Mouse (Mus musculus): ENCODE data around the gene Bard1.

DNA sequence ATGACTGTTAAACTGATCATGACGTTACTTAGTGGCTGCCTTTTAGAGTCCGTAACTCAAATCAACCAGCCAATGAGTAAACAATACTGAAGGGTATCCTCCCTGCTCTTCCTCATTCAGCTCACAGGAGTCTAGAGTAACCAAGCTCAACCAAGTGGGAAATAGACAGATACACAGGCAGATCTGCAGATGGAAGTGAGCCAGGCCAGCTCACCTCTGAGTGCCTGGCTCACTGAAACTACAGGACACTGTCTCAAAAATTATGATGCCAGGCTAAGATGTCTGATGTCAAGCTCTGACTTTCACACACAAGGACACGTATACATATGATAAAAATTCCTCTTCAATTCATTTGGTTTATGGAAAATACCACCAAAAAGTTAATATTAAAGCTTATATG lies 59.0 kb downstream of the Bard1 start:
- TF ChIP-seq POLR2A (IDR thresholded peaks at IDR 0.05; ENCODE audit: control insufficient read depth in 1 of 2, insufficient read depth in 1 of 2, low read depth in 1 of 2, low read length in 2 of 2, poor library complexity in 1 of 2) (no peak), HCFC1 (IDR thresholded peaks at IDR 0.05; ENCODE audit: low read depth, low read length) (no peak), CTCF (IDR thresholded peaks at IDR 0.05 in 2 of 3, conservative IDR thresholded peaks at IDR 0.05 in 1 of 3; ENCODE audit: control insufficient read depth in 1 of 3, insufficient read depth in 1 of 3, low read depth in 2 of 3, low read length in 3 of 3, poor library complexity in 1 of 3, severe bottlenecking in 1 of 3) (no peak), EP300 (IDR thresholded peaks at IDR 0.05; ENCODE audit: low read depth in 1 of 2, low read length in 2 of 2) (no peak), MXI1 (IDR thresholded peaks at IDR 0.05; ENCODE audit: low read depth, low read length) (no peak), MEF2A (IDR thresholded peaks at IDR 0.05; ENCODE audit: extremely low read depth, insufficient replicate concordance, low read depth, low read length, poor library complexity, severe bottlenecking) (no peak), CHD1 (IDR thresholded peaks at IDR 0.05; ENCODE audit: low read depth, low read length) (no peak), SMC3 (IDR thresholded peaks at IDR 0.05; ENCODE audit: low read depth, low read length) (no peak), MYB (IDR thresholded peaks at IDR 0.05; ENCODE audit: low read depth, low read length) (no peak), TAL1 (IDR thresholded peaks at IDR 0.05; ENCODE audit: low read length) (no peak), MAFK (IDR thresholded peaks at IDR 0.05; ENCODE audit: borderline replicate concordance, low read depth, low read length) (no peak), MAX (IDR thresholded peaks at IDR 0.05; ENCODE audit: low read length) (no peak), MYC (IDR thresholded peaks at IDR 0.05; ENCODE audit: low read depth, low read length) (no peak), ZMIZ1 (IDR thresholded peaks at IDR 0.05; ENCODE audit: low read depth, low read length) (no peak)

All from MEL (cell line).